Mouse (Mus musculus): ENCODE measurements at regions not wholly inside any gene's neighbourhood (a gene's known extent, or its start where the extent isn't known, plus 50 kb on each side); places are given as distances from the start of the nearest gene placed in this dataset.

GRCm38 (mm10) chr6:144890166-144890565 is 108.4 kb upstream of the Sox5 start:
- no peak for TF ChIP-seq TAL1 (IDR thresholded peaks at IDR 0.05; ENCODE audit: low read length)
- no peak for TF ChIP-seq GATA1 (IDR thresholded peaks at IDR 0.05; ENCODE audit: low read length)
